25 mouse cellular contexts compared by ENCODE assay signal in genomic region chr7:126545631-126546030, GRCm38 (mm10). TPM values are rescaled to one million over a fixed set of nuclear protein-coding genes. Genes with fewer than 3 reads are reported as not detected.
"Had no signal": no experiment of that assay in that cellular context is flagged by ENCODE, and none has a peak within 500 bp of the region (broad histone marks: within the 10 kb centered on the region; RNA-seq: fewer than 3 reads in every experiment).

No protein-coding gene starts in this region.

- H3K9ac ChIP-seq: liver, postnatal 0 days; lung, embryonic 15.5 days; midbrain, embryonic 13.5 days; midbrain, embryonic 15.5 days; neural tube, embryonic 12.5 days had no signal

- H3K27me3 ChIP-seq: lung, embryonic 15.5 days; midbrain, embryonic 13.5 days; midbrain, embryonic 15.5 days; neural tube, embryonic 12.5 days had no signal

- H3K4me3 ChIP-seq: lung, embryonic 15.5 days; megakaryocyte, embryonic 14.5 days; midbrain, embryonic 13.5 days; midbrain, embryonic 15.5 days; neural tube, embryonic 12.5 days had no signal

- H3K4me1 ChIP-seq: lung, embryonic 15.5 days; midbrain, embryonic 13.5 days; midbrain, embryonic 15.5 days; neural tube, embryonic 12.5 days had no signal

- DNase-seq: liver, postnatal 0 days; lung, adult 2 months; lung, postnatal 14 days; lung, postnatal 36 days; retina, postnatal 1 day; right cerebral cortex, adult 18-20 months; right cerebral cortex, postnatal 25 days; right cerebral cortex, postnatal 4 days; spleen, adult 18-20 months; thymus, adult 2 months; thymus, postnatal 25 days; thymus, postnatal 4 days had no signal

- H3K27ac ChIP-seq: lung, embryonic 15.5 days; macrophage; midbrain, embryonic 13.5 days; midbrain, embryonic 15.5 days; neural tube, embryonic 12.5 days had no signal

- H3K9me3 ChIP-seq: lung, embryonic 15.5 days; megakaryocyte, embryonic 14.5 days; midbrain, embryonic 13.5 days; midbrain, embryonic 15.5 days; neural tube, embryonic 12.5 days had no signal

- ATAC-seq: liver, postnatal 0 days; lung, postnatal 0 days; midbrain, embryonic 13.5 days; midbrain, embryonic 15.5 days had no signal

- H3K4me2 ChIP-seq: lung, embryonic 15.5 days; midbrain, embryonic 11.5 days; midbrain, embryonic 13.5 days; midbrain, embryonic 15.5 days; neural tube, embryonic 12.5 days had no signal

RNA-seq across cellular contexts. Expression of gene Apobr, which starts 39.1 kb away (rescaled TPM):
- total RNA-seq: midbrain, postnatal 0 days had no signal

RNA-seq across cellular contexts. Expression of gene Il27, which starts 49.1 kb away (rescaled TPM):
- total RNA-seq: midbrain, postnatal 0 days had no signal
- polyA plus RNA-seq: lung, embryonic 15.5 days; midbrain, embryonic 11.5 days; midbrain, embryonic 13.5 days; midbrain, embryonic 15.5 days; midbrain, postnatal 0 days; neural tube, embryonic 12.5 days; neural tube, embryonic 14.5 days; stomach, embryonic 14.5 days; stomach, embryonic 16.5 days; testis, adult 2 months had no signal
